Mouse (Mus musculus) CH12.LX (cell line): ENCODE results near the gene Hmx1. TPM values are rescaled to one million over a fixed set of nuclear protein-coding genes. Genes with fewer than 3 reads are reported as not detected.

Experiments
- DNase-seq: peaks from one replicate; pipeline ENCODE4 v3.0.0-alpha.2; 2013; ENCODE audit errors: extremely low read depth
- H3K27ac ChIP-seq: 2 replicates; pipeline ENCODE4 v1.5.1; 2012; ENCODE audit warnings: low read depth, mild to moderate bottlenecking, control low read depth, moderate library complexity; ENCODE audit not compliant: insufficient read depth
- H3K27me3 ChIP-seq: replicated peaks from 2 replicates; pipeline ENCODE3; 2012; ENCODE audit warnings: inconsistent platforms
- H3K36me3 ChIP-seq, 2 experiments: replicated peaks in 1 of 2; 2 replicates each; pipeline versions ENCODE3 to v1.6.1; 2012; ENCODE audit warnings: inconsistent platforms in 1 of 2, low read length in 1 of 2, mild to moderate bottlenecking in 1 of 2, mixed read lengths in 1 of 2, moderate library complexity in 1 of 2; ENCODE audit not compliant: control insufficient read depth in 1 of 2, insufficient read depth in 1 of 2
- H3K4me1 ChIP-seq, 2 experiments: 2 replicates each; pipeline ENCODE4 v1.6.1; 2012; ENCODE audit warnings: inconsistent platforms in 1 of 2, moderate library complexity in 1 of 2; ENCODE audit not compliant: insufficient read depth in 2 of 2, control insufficient read depth in 1 of 2
- H3K4me2 ChIP-seq: 2 replicates; pipeline ENCODE4 v1.6.1; 2012; ENCODE audit warnings: low read depth, mild to moderate bottlenecking, control low read depth; ENCODE audit not compliant: poor library complexity, insufficient read depth, severe bottlenecking
- H3K4me3 ChIP-seq, 3 experiments: fragments of 150-350 bp in 1 of 3; sonication (generic) in 1 of 3; replicated peaks in 1 of 3; 2 replicates each; pipeline versions ENCODE3 to v1.5.1; 2011 to 2012; ENCODE audit warnings: low read depth in 2 of 3, low read length in 2 of 3, mild to moderate bottlenecking in 2 of 3, moderate library complexity in 2 of 3, control low read depth in 1 of 3, improper control_type of control experiment in 1 of 3, inconsistent platforms in 1 of 3, mixed read lengths in 1 of 3; ENCODE audit not compliant: poor library complexity in 1 of 3
- H3K79me2 ChIP-seq: replicated peaks from 2 replicates; pipeline ENCODE4 v1.6.1; 2012; ENCODE audit warnings: mild to moderate bottlenecking, moderate library complexity; ENCODE audit not compliant: control insufficient read depth, poor library complexity, insufficient read depth, severe bottlenecking; ENCODE audit errors: extremely low read depth
- H3K9ac ChIP-seq: 2 replicates; pipeline ENCODE4 v1.6.1; 2012; ENCODE audit warnings: low read depth, mild to moderate bottlenecking, control low read depth, moderate library complexity; ENCODE audit not compliant: insufficient read depth
- H3K9me3 ChIP-seq: replicated peaks from 2 replicates; pipeline ENCODE3; 2012; ENCODE audit warnings: low read length, inconsistent platforms, mixed read lengths
- BHLHE40 ChIP-seq: IDR thresholded peaks from 2 replicates; pipeline ENCODE4 v1.6.1; 2011; ENCODE audit warnings: mild to moderate bottlenecking, low read depth, low read length, improper control_type of control experiment
- CHD1 ChIP-seq: IDR thresholded peaks from 2 replicates; pipeline ENCODE4 v1.6.1; 2012; ENCODE audit warnings: low read depth, low read length, improper control_type of control experiment, inconsistent platforms
- CHD2 ChIP-seq: IDR thresholded peaks from 2 replicates; pipeline ENCODE4 v1.6.1; 2011; ENCODE audit warnings: low read length, improper control_type of control experiment
- CTCF ChIP-seq, 2 experiments: IDR thresholded peaks in 1 of 2; conservative IDR thresholded peaks in 1 of 2; 2 replicates each; pipeline ENCODE4 v1.5.1; 2011 to 2012; ENCODE audit warnings: low read depth in 2 of 2, low read length in 2 of 2, improper control_type of control experiment in 1 of 2, inconsistent platforms in 1 of 2, mild to moderate bottlenecking in 1 of 2, moderate library complexity in 1 of 2
- ETS1 ChIP-seq: conservative IDR thresholded peaks from 2 replicates; pipeline ENCODE4 v1.6.1; 2012; ENCODE audit warnings: low read depth, mild to moderate bottlenecking, inconsistent platforms, low read length, improper control_type of control experiment, moderate library complexity
- HCFC1 ChIP-seq: IDR thresholded peaks from 2 replicates; pipeline ENCODE4 v1.6.1; 2012; ENCODE audit warnings: low read depth, mild to moderate bottlenecking, inconsistent platforms, low read length, improper control_type of control experiment
- MAFK ChIP-seq: IDR thresholded peaks from 2 replicates; pipeline ENCODE4 v1.6.1; 2011; ENCODE audit warnings: low read length, improper control_type of control experiment; ENCODE audit not compliant: insufficient replicate concordance
- MXI1 ChIP-seq: IDR thresholded peaks from 2 replicates; pipeline ENCODE4 v1.6.1; 2011; ENCODE audit warnings: mild to moderate bottlenecking, low read depth, low read length, improper control_type of control experiment
- MYC ChIP-seq: IDR thresholded peaks from 2 replicates; pipeline ENCODE4 v1.6.1; 2011; ENCODE audit warnings: low read depth, mild to moderate bottlenecking, improper control_type of control experiment, low read length
- NELFE ChIP-seq: IDR thresholded peaks from 2 replicates; pipeline ENCODE4 v1.6.1; 2011; ENCODE audit warnings: low read depth, low read length, improper control_type of control experiment
- NRF1 ChIP-seq: IDR thresholded peaks from 2 replicates; pipeline ENCODE4 v1.6.1; 2014; ENCODE audit warnings: low read depth, mild to moderate bottlenecking, inconsistent platforms, low read length, improper control_type of control experiment, moderate library complexity
- POLR2A ChIP-seq: IDR thresholded peaks from 2 replicates; pipeline ENCODE4 v1.6.1; 2011; ENCODE audit warnings: low read depth, mild to moderate bottlenecking, improper control_type of control experiment, low read length
- RAD21 ChIP-seq: IDR thresholded peaks from 2 replicates; pipeline ENCODE4 v1.6.1; 2011; ENCODE audit warnings: low read depth, mild to moderate bottlenecking, low read length, improper control_type of control experiment, moderate library complexity
- SIN3A ChIP-seq: IDR thresholded peaks from 2 replicates; pipeline ENCODE4 v1.6.1; 2012; ENCODE audit warnings: low read length, improper control_type of control experiment, inconsistent platforms
- TCF12 ChIP-seq: IDR thresholded peaks from 2 replicates; pipeline ENCODE4 v1.6.1; 2014; ENCODE audit warnings: low read depth, mild to moderate bottlenecking, inconsistent platforms, low read length, improper control_type of control experiment
- USF1 ChIP-seq: IDR thresholded peaks from 2 replicates; pipeline ENCODE4 v1.6.1; 2014; ENCODE audit warnings: low read depth, mild to moderate bottlenecking, inconsistent platforms, low read length, improper control_type of control experiment
- USF2 ChIP-seq: conservative IDR thresholded peaks from 2 replicates; pipeline ENCODE4 v1.6.1; 2011; ENCODE audit warnings: low read depth, low read length, improper control_type of control experiment
- ZKSCAN1 ChIP-seq: IDR thresholded peaks from 2 replicates; pipeline ENCODE4 v1.6.1; 2012; ENCODE audit warnings: low read depth, inconsistent platforms, low read length, improper control_type of control experiment, borderline replicate concordance
- ZMIZ1 ChIP-seq: IDR thresholded peaks from 2 replicates; pipeline ENCODE4 v1.6.1; 2012; ENCODE audit warnings: low read depth, mild to moderate bottlenecking, inconsistent platforms, low read length, improper control_type of control experiment
- ZNF384 ChIP-seq: IDR thresholded peaks from 2 replicates; pipeline ENCODE4 v1.6.1; 2012; ENCODE audit warnings: low read depth, low read length, improper control_type of control experiment, inconsistent platforms
- dilution Hi-C: fragments of 300-500 bp; cut with MboI; formaldehyde crosslinking; loops from 2 replicates; pipeline ENCODE4 v1.14.3; 2020; ENCODE audit warnings: low sequenced_read_pairs; ENCODE audit not compliant: extremely low pct_unique_long_range_greater_than_20kb, extremely low pct_ligation_motif_present
- in situ Hi-C: fragments of 300-500 bp; cut with MboI; formaldehyde crosslinking; loops from 3 replicates; pipeline ENCODE4 v1.14.3; 2019; ENCODE audit warnings: low sequenced_read_pairs, low pct_ligation_motif_present, low pct_unique_long_range_greater_than_20kb, mixed read lengths
- polyA plus RNA-seq: library from polyadenylated mRNA; unstranded; fragments of >175 nt; gene quantifications from 2 replicates; pipeline ENCODE4 v1.2.1, GENCODE M21; 2012; ENCODE audit warnings: low read depth; ENCODE audit not compliant: insufficient read length
- total RNA-seq, 2 experiments: library from RNA; depleted of rRNA; stranded (reverse); fragments of 300-350 nt in 1 of 2; fragments of >200 nt in 1 of 2; gene quantifications; 2 replicates each; pipeline ENCODE4 v1.2.3; 2012 to 2014

Gene Hmx1
- total and polyA plus RNA-seq, 3 experiments: not detected

- dilution Hi-C loops: no loop called here
- Histone ChIP-seq H3K9ac (no peak overlapping the region), H3K36me3 (no peaks in the 10 kb centered on the region), H3K27me3 (peaks cover 89% of the 10 kb centered on the region), H3K4me1 (no peaks in the 10 kb centered on the region; a peak in 1 of 4 replicates), H3K4me3 (no peak overlapping the region), H3K9me3 (no peaks in the 10 kb centered on the region), H3K27ac (no peak overlapping the region), H3K79me2 (no peaks in the 10 kb centered on the region), H3K4me2 (no peak overlapping the region)
- TF ChIP-seq CTCF (conservative IDR thresholded peaks at IDR 0.05 in 1 of 2, IDR thresholded peaks at IDR 0.05 in 1 of 2; ENCODE audit: low read depth in 2 of 2, low read length in 2 of 2) (no peak), MYC (no peak)
- no peak for DNase-seq
- in situ Hi-C loops: no loop called here
These were observed 23.9 kb downstream of the Hmx1 start for GRCm38 (mm10) chr5:35412833-35413232.

GRCm38 (mm10) chr5:35417707-35418106 is 28.8 kb downstream of the Hmx1 start:
- Histone ChIP-seq H3K27me3 (peaks cover 86% of the 10 kb centered on the region), H3K9me3 (no peaks in the 10 kb centered on the region), H3K4me3 (no peak overlapping the region), H3K9ac (no peak overlapping the region), H3K79me2 (no peaks in the 10 kb centered on the region)
- DNase-seq: no peak
- TF ChIP-seq ZMIZ1 (no peak), CHD2 (no peak), MYC (no peak), USF2 (no peak), BHLHE40 (no peak), TCF12 (no peak), ZNF384 (no peak), ETS1 (no peak), NRF1 (no peak), NELFE (no peak), USF1 (no peak), HCFC1 (no peak), MAFK (no peak), MXI1 (no peak), RAD21 (no peak), POLR2A (no peak), ZKSCAN1 (no peak), CHD1 (no peak), SIN3A (no peak)
- TF ChIP-seq, all 38 proteins: peak for 0
- in situ Hi-C loops: no loop called here
- no peaks in the 10 kb centered on the region for H3K4me1 ChIP-seq
- dilution Hi-C loops: no loop called here
- H3K36me3 ChIP-seq: no peaks in the 10 kb centered on the region
- H3K27ac ChIP-seq: no peak overlapping the region
- H3K4me2 ChIP-seq: no peak overlapping the region
